Mouse (Mus musculus) heart, postnatal 10 days (tissue): ENCODE results near the gene Ispd. TPM values are rescaled to one million over a fixed set of nuclear protein-coding genes. Genes with fewer than 3 reads are reported as not detected.
A peak's percentile ranks its signal among the peaks of the same experiment; 100 is the strongest.

ENCODE experiments used
- DNase-seq, 2 experiments: peaks; one replicate each; pipeline ENCODE4 v3.0.0; 2021
- intact Hi-C: fragments of 180-260 bp; cut with DNase I; formaldehyde crosslinking; loops from one replicate; pipeline ENCODE4 v1.15.1; 2025
- total RNA-seq, 2 experiments: library from RNA; stranded (reverse); gene quantifications; 2 replicates each; pipeline ENCODE4 v1.2.3; 2021

The Ispd gene
- total RNA-seq, 2 experiments from 2014 or later, result 7.6 to 8.7 TPM

- DNase-seq, result no peak
- intact Hi-C loops, result no loop called here
Observed at GRCm38 (mm10) chr12:36457726-36458125, 76.5 kb downstream of the Ispd start.

GRCm38 (mm10) chr12:36468325-36469044, 87.2 kb downstream of the Ispd start:
- no peak for DNase-seq
- intact Hi-C loops, result no loop called here

GRCm38 (mm10) chr12:36471411-36471810, 90.2 kb downstream of the Ispd start:
- intact Hi-C loops, result no loop called here
- no peak for DNase-seq

- no peak for DNase-seq
- intact Hi-C loops, result no loop called here
Observed at GRCm38 (mm10) chr12:36474171-36474570, 92.9 kb downstream of the Ispd start.

- intact Hi-C loops, result no loop called here
- no peak for DNase-seq
Observed at GRCm38 (mm10) chr12:36475269-36475668, 94.0 kb downstream of the Ispd start.

GRCm38 (mm10) chr12:36476476-36476875, 95.2 kb downstream of the Ispd start:
- intact Hi-C loops, result no loop called here
- DNase-seq, result peak in 1 of 2 experiments; percentile 10

- intact Hi-C loops, result no loop called here
- DNase-seq, result peak; percentile 3 to 5
Observed at GRCm38 (mm10) chr12:36477501-36477900, 96.3 kb downstream of the Ispd start.

GRCm38 (mm10) chr12:36477926-36478325, 96.7 kb downstream of the Ispd start:
- intact Hi-C loops, result no loop called here

GRCm38 (mm10) chr12:36481742-36482141, 100.5 kb downstream of the Ispd start:
- intact Hi-C loops, result no loop called here
- no peak for DNase-seq

More at GRCm38 (mm10) chr12:36477926-36478325, 96.7 kb downstream of the Ispd start:
- no peak for DNase-seq

- intact Hi-C loops, result no loop called here
- no peak for DNase-seq
Observed at GRCm38 (mm10) chr12:36483346-36483745, 102.1 kb downstream of the Ispd start.

- intact Hi-C loops, result no loop called here
- no peak for DNase-seq
Observed at GRCm38 (mm10) chr12:36497565-36497964, 116.3 kb downstream of the Ispd start.

- intact Hi-C loops, result no loop called here
- DNase-seq, result no peak
Observed at GRCm38 (mm10) chr12:36507111-36507903, 126.1 kb downstream of the Ispd start.

GRCm38 (mm10) chr12:36509954-36510642, 128.8 kb downstream of the Ispd start:
- DNase-seq, result no peak
- intact Hi-C loops, result no loop called here

- intact Hi-C loops, result no loop called here
- no peak for DNase-seq
Observed at GRCm38 (mm10) chr12:36521774-36522173, 140.5 kb downstream of the Ispd start.

- DNase-seq, result no peak
- intact Hi-C loops, result no loop called here
Observed at GRCm38 (mm10) chr12:36523515-36523914, 142.3 kb downstream of the Ispd start.

GRCm38 (mm10) chr12:36530920-36531319, 149.7 kb downstream of the Ispd start:
- DNase-seq, result no peak
- intact Hi-C loops, result no loop called here

GRCm38 (mm10) chr12:36531421-36532072, 150.3 kb downstream of the Ispd start:
- intact Hi-C loops, result no loop called here
- no peak for DNase-seq

GRCm38 (mm10) chr12:36532525-36532924, 151.3 kb downstream of the Ispd start:
- DNase-seq, result no peak
- intact Hi-C loops, result no loop called here

GRCm38 (mm10) chr12:36533160-36533900, 152.1 kb downstream of the Ispd start:
- intact Hi-C loops, result no loop called here
- DNase-seq, result no peak

GRCm38 (mm10) chr12:36534589-36534988, 153.3 kb downstream of the Ispd start:
- intact Hi-C loops, result no loop called here
- no peak for DNase-seq
